Mouse (Mus musculus) kidney, adult 2 months (tissue): ENCODE data around the gene Gprc5d.

ENCODE experiments used
- CTCF ChIP-seq: fragments of 200-500 bp; conservative IDR thresholded peaks from 2 replicates; pipeline ENCODE4 v1.5.1; 2011; ENCODE audit warnings: low read depth, mild to moderate bottlenecking, control low read depth, low read length, moderate library complexity, mixed read lengths; ENCODE audit not compliant: insufficient read depth, insufficient read length
- POLR2A ChIP-seq: fragments of 200-500 bp; IDR thresholded peaks from one replicate; pipeline ENCODE4 v1.6.1; 2011; ENCODE audit warnings: low read depth, low read length, control low read depth

- TF ChIP-seq CTCF (no peak), POLR2A (no peak)
Measured at GRCm38 (mm10) chr6:135066795-135067445, 51.2 kb downstream of the Gprc5d start.
